10 mouse cellular contexts compared by ENCODE assay signal in genomic region chr9:65721161-65721566, GRCm38 (mm10). TPM values are rescaled to one million over a fixed set of nuclear protein-coding genes. Genes with fewer than 3 reads are reported as not detected.
DNase-seq lines count a peak whose midpoint lies in the region; ATAC-seq and TF ChIP-seq lines count a peak whose summit lies in the region.
"Had no signal": no experiment of that assay in that cellular context is flagged by ENCODE, and none has a peak within 500 bp of the region (broad histone marks: within the 10 kb centered on the region; RNA-seq: fewer than 3 reads in every experiment).

No protein-coding gene starts in this region.

- no peak overlapping the region for H3K27ac ChIP-seq in embryonic facial prominence, embryonic 14.5 days (replicated peaks; ENCODE audit: low read depth, low read length)
- no peak overlapping the region for H3K27ac ChIP-seq in embryonic facial prominence, embryonic 10.5 days (replicated peaks)
- peak overlapping the region; percentile 67 for H3K27ac ChIP-seq in heart, adult 2 months
- H3K27ac ChIP-seq: embryonic facial prominence, embryonic 13.5 days had no signal

- H3K9me3 ChIP-seq in embryonic facial prominence, embryonic 14.5 days (ENCODE audit: control insufficient read depth, low read length) = no peaks in the 10 kb centered on the region
- H3K9me3 ChIP-seq in embryonic facial prominence, embryonic 10.5 days = no peaks in the 10 kb centered on the region
- H3K9me3 ChIP-seq: embryonic facial prominence, embryonic 13.5 days had no signal

- no peak for DNase-seq in embryonic facial prominence, embryonic 14.5 days (ENCODE audit: low spot score)
- no peak for DNase-seq in embryonic facial prominence, embryonic 10.5 days (ENCODE audit: low spot score)
- DNase-seq in ES-CJ7 (ENCODE audit: low read depth, low spot score) = peak; percentile 61
- peak in 1 of 2 experiments; percentile 54 for DNase-seq in heart, adult 2 months
- DNase-seq in kidney, adult 8-10 months = peak; percentile 44 to 47
- no peak for DNase-seq in frontal cortex, postnatal 10 days (ENCODE audit: low spot score in 2 of 2)
- DNase-seq in urinary bladder, adult 18-20 months (ENCODE audit: low spot score in 2 of 2) = no peak
- no peak for DNase-seq in spleen, adult 18-20 months
- DNase-seq: left cerebral cortex, postnatal 4 days had no signal

- TF ChIP-seq EP300 in heart, adult 2 months (IDR thresholded peaks at IDR 0.05; ENCODE audit: insufficient read depth, low read depth, low read length) = no peak

- intact Hi-C loops in heart, adult 2 months (cut with DNase I) = no loop called here

- H3K4me1 ChIP-seq in embryonic facial prominence, embryonic 14.5 days (ENCODE audit: control insufficient read depth, insufficient read depth, low read length) = 0 out of 2 replicates have a peak, but pooled peaks cover 7% of the 10 kb centered on the region
- H3K4me1 ChIP-seq in embryonic facial prominence, embryonic 10.5 days = peaks cover 33% of the 10 kb centered on the region
- peaks cover 18% of the 10 kb centered on the region for H3K4me1 ChIP-seq in heart, adult 2 months (ENCODE audit: control insufficient read depth, insufficient read depth, low read length)

- peaks cover 5% of the 10 kb centered on the region; the same call in 1 of the 2 replicates for H3K79me2 ChIP-seq in heart, adult 2 months (replicated peaks; ENCODE audit: control insufficient read depth, insufficient read depth, low read length)

- no peaks in the 10 kb centered on the region for H3K27me3 ChIP-seq in embryonic facial prominence, embryonic 14.5 days (replicated peaks; ENCODE audit: control insufficient read depth, insufficient read depth, low read length)
- no peaks in the 10 kb centered on the region for H3K27me3 ChIP-seq in embryonic facial prominence, embryonic 10.5 days (replicated peaks; ENCODE audit: low read depth, poor library complexity, severe bottlenecking)
- no peaks in the 10 kb centered on the region for H3K27me3 ChIP-seq in heart, adult 2 months (ENCODE audit: control insufficient read depth, insufficient read depth, low read length)
- H3K27me3 ChIP-seq: embryonic facial prominence, embryonic 13.5 days had no signal

- no peak overlapping the region for H3K4me2 ChIP-seq in embryonic facial prominence, embryonic 14.5 days (ENCODE audit: low read depth, low read length)
- H3K4me2 ChIP-seq: embryonic facial prominence, embryonic 13.5 days had no signal

- ATAC-seq in embryonic facial prominence, embryonic 14.5 days (ENCODE audit: low read depth) = 0 out of 2 replicates have a peak, but pooled peaks have one; percentile 2

- TF ChIP-seq CTCF in heart, adult 2 months (IDR thresholded peaks at IDR 0.05) = no peak

- H3K36me3 ChIP-seq in embryonic facial prominence, embryonic 14.5 days (ENCODE audit: control insufficient read depth, insufficient read depth, low read length) = no peaks in the 10 kb centered on the region
- peaks cover 20% of the 10 kb centered on the region for H3K36me3 ChIP-seq in embryonic facial prominence, embryonic 10.5 days (replicated peaks)
- peaks cover 11% of the 10 kb centered on the region for H3K36me3 ChIP-seq in heart, adult 2 months (ENCODE audit: control insufficient read depth, insufficient read depth, low read length)

- no peak for TF ChIP-seq POLR2A in heart, adult 2 months (IDR thresholded peaks at IDR 0.05; ENCODE audit: insufficient read depth, low read depth, low read length)

- no peak overlapping the region for H3K4me3 ChIP-seq in embryonic facial prominence, embryonic 14.5 days (ENCODE audit: low read depth, low read length)
- H3K4me3 ChIP-seq in embryonic facial prominence, embryonic 10.5 days = no peak overlapping the region
- H3K4me3 ChIP-seq in heart, adult 2 months = no peak overlapping the region
- H3K4me3 ChIP-seq: embryonic facial prominence, embryonic 13.5 days had no signal

- WGBS in embryonic facial prominence, embryonic 14.5 days = 55% methylated on average over 10 of the region's 10 CpGs
- WGBS in embryonic facial prominence, embryonic 10.5 days = 57% methylated on average over 10 of the region's 10 CpGs
- WGBS in heart, adult 2 months = 23% methylated on average over 10 of the region's 10 CpGs

- H3K9ac ChIP-seq in embryonic facial prominence, embryonic 14.5 days (ENCODE audit: low read depth, low read length) = no peak overlapping the region
- no peak overlapping the region for H3K9ac ChIP-seq in heart, adult 2 months (ENCODE audit: low read depth, low read length)
- H3K9ac ChIP-seq: embryonic facial prominence, embryonic 13.5 days had no signal

RNA-seq across cellular contexts. Expression of gene Oaz2, which starts 53.4 kb away (rescaled TPM):
- polyA plus RNA-seq in embryonic facial prominence, embryonic 14.5 days (2014; fragmentation: Nextera tagmentation; extraction: Ambion mirVana) = 203 and 214 TPM in 2 replicates
- 251 and 270 TPM in 2 replicates for polyA plus RNA-seq in embryonic facial prominence, embryonic 10.5 days (2016; fragmentation: Nextera tagmentation; extraction: Ambion mirVana)
- total RNA-seq in heart, adult 2 months (2021) = 100 to 1,000 TPM; 202 to 218 TPM
- 154 and 242 TPM in 2 replicates for polyA plus RNA-seq in heart, adult 2 months (2012; rRNA removed)

Comparison
In these comparisons a context has a peak if more than half of its experiments do, and no peak if none do; other contexts are left out.
1. DNase-seq: peak in ES-CJ7 (single experiment) and kidney, adult 8-10 months (2 of 2); none in embryonic facial prominence, embryonic 14.5 days (single experiment), embryonic facial prominence, embryonic 10.5 days (single experiment), frontal cortex, postnatal 10 days (0 of 2), urinary bladder, adult 18-20 months (0 of 2) and spleen, adult 18-20 months (0 of 2).